Mouse (Mus musculus) ovary, postnatal 10 days (tissue): Measurements from ENCODE around the gene Psip1.
"Not testable (repeated sequence)": the region's sequence is repeated elsewhere in the genome, so short reads cannot be mapped to it uniquely, and the experiment has no call there.

ENCODE experiments used
- DNase-seq: peaks from one replicate; pipeline ENCODE4 v3.0.0; 2022; ENCODE audit warnings: low spot score

Psip1 gene

GRCm38 (mm10) chr4:83501037-83501430 lies 14.8 kb upstream of the Psip1 start:
- no peak for DNase-seq

- no peak for DNase-seq
Observed at GRCm38 (mm10) chr4:83500154-83501036, 14.1 kb upstream of the Psip1 start.

GRCm38 (mm10) chr4:83497013-83497412 lies 10.8 kb upstream of the Psip1 start:
- not testable (repeated sequence) for DNase-seq

- DNase-seq, result no peak
Observed at GRCm38 (mm10) chr4:83493112-83493511, 6.9 kb upstream of the Psip1 start.

- DNase-seq, result no peak
Observed at GRCm38 (mm10) chr4:83489121-83489520, 2.9 kb upstream of the Psip1 start.

- DNase-seq, result peak; percentile 60
Observed at GRCm38 (mm10) chr4:83485735-83486116, 533 bp downstream of the Psip1 start.

- DNase-seq, result no peak
Observed at GRCm38 (mm10) chr4:83485250-83485649, 1.0 kb downstream of the Psip1 start.

GRCm38 (mm10) chr4:83468208-83468607 lies 18.1 kb downstream of the Psip1 start:
- DNase-seq, result no peak

GRCm38 (mm10) chr4:83467615-83468014 lies 18.6 kb downstream of the Psip1 start:
- DNase-seq, result no peak

- no peak for DNase-seq
Observed at GRCm38 (mm10) chr4:83464827-83465226, 21.4 kb downstream of the Psip1 start.

GRCm38 (mm10) chr4:83460106-83460505 lies 26.2 kb downstream of the Psip1 start:
- DNase-seq, result no peak

- DNase-seq, result no peak
Observed at GRCm38 (mm10) chr4:83450785-83451184, 35.5 kb downstream of the Psip1 start.

- DNase-seq, result no peak
Observed at GRCm38 (mm10) chr4:83441050-83441449, 45.2 kb downstream of the Psip1 start.

GRCm38 (mm10) chr4:83439045-83439444 lies 47.2 kb downstream of the Psip1 start:
- no peak for DNase-seq

GRCm38 (mm10) chr4:83438116-83438515 lies 48.1 kb downstream of the Psip1 start:
- no peak for DNase-seq

- no peak for DNase-seq
Observed at GRCm38 (mm10) chr4:83436375-83436774, 49.9 kb downstream of the Psip1 start.

- DNase-seq, result no peak
Observed at GRCm38 (mm10) chr4:83432901-83433300, 53.4 kb downstream of the Psip1 start.

GRCm38 (mm10) chr4:83431950-83432349 lies 54.3 kb downstream of the Psip1 start:
- DNase-seq, result no peak

- no peak for DNase-seq
Observed at GRCm38 (mm10) chr4:83428845-83429244, 57.4 kb downstream of the Psip1 start.

- DNase-seq, result no peak
Observed at GRCm38 (mm10) chr4:83427696-83428095, 58.6 kb downstream of the Psip1 start.

GRCm38 (mm10) chr4:83427141-83427540 lies 59.1 kb downstream of the Psip1 start:
- no peak for DNase-seq

- DNase-seq, result no peak
Observed at GRCm38 (mm10) chr4:83425119-83425518, 61.1 kb downstream of the Psip1 start.

GRCm38 (mm10) chr4:83423641-83424040 lies 62.6 kb downstream of the Psip1 start:
- DNase-seq, result no peak

- DNase-seq, result no peak
Observed at GRCm38 (mm10) chr4:83418781-83419180, 67.5 kb downstream of the Psip1 start.
